Mouse (Mus musculus) cerebellum, postnatal 4 days (tissue): ENCODE measurements around the gene Gabra5.
A peak's percentile ranks its signal among the peaks of the same experiment; 100 is the strongest.

Source experiments
- DNase-seq, 2 experiments: peaks; one replicate each; pipeline ENCODE4 v3.0.0; 2022; ENCODE audit warnings: low spot score in 2 of 2, mixed read lengths in 1 of 2

The Gabra5 gene

GRCm38 (mm10) chr7:57509681-57510141 lies at the start of gene Gabra5:
Gene Gabra5 (minus strand): TSS chr7:57510059.
- DNase-seq: peak; percentile 31 to 54

GRCm38 (mm10) chr7:57538565-57538964 lies 28.7 kb upstream of the Gabra5 start:
- peak in 1 of 2 experiments; percentile 4 for DNase-seq

GRCm38 (mm10) chr7:57532676-57533075 lies 22.8 kb upstream of the Gabra5 start:
- no peak for DNase-seq

- DNase-seq: no peak
These were observed 20.1 kb upstream of the Gabra5 start for GRCm38 (mm10) chr7:57529954-57530353.

- no peak for DNase-seq
These were observed 19.6 kb upstream of the Gabra5 start for GRCm38 (mm10) chr7:57529451-57529850.

- DNase-seq: no peak
These were observed 3.1 kb upstream of the Gabra5 start for GRCm38 (mm10) chr7:57512955-57513354.

- peak in 1 of 2 experiments; percentile 11 for DNase-seq
These were observed 813 bp downstream of the Gabra5 start for GRCm38 (mm10) chr7:57508860-57509632.

GRCm38 (mm10) chr7:57502809-57503208 lies 7.0 kb downstream of the Gabra5 start:
- no peak for DNase-seq

GRCm38 (mm10) chr7:57491795-57492194 lies 18.1 kb downstream of the Gabra5 start:
- no peak for DNase-seq

GRCm38 (mm10) chr7:57486907-57487306 lies 23.0 kb downstream of the Gabra5 start:
- no peak for DNase-seq

- DNase-seq: no peak
These were observed 27.0 kb downstream of the Gabra5 start for GRCm38 (mm10) chr7:57482896-57483295.

GRCm38 (mm10) chr7:57473811-57474525 lies 35.9 kb downstream of the Gabra5 start:
- DNase-seq: peak; percentile 25 to 46

GRCm38 (mm10) chr7:57471316-57471715 lies 38.5 kb downstream of the Gabra5 start:
- DNase-seq: no peak

GRCm38 (mm10) chr7:57460354-57460753 lies 49.5 kb downstream of the Gabra5 start:
- no peak for DNase-seq

GRCm38 (mm10) chr7:57448239-57448638 lies 61.6 kb downstream of the Gabra5 start:
- no peak for DNase-seq

- no peak for DNase-seq
These were observed 87.2 kb downstream of the Gabra5 start for GRCm38 (mm10) chr7:57422675-57423074.

GRCm38 (mm10) chr7:57421044-57421443 lies 88.8 kb downstream of the Gabra5 start:
- DNase-seq: no peak

- no peak for DNase-seq
These were observed 90.5 kb downstream of the Gabra5 start, which contains the start of gene Gabrb3 for GRCm38 (mm10) chr7:57419392-57419791. Gene Gabrb3 (plus strand): TSS chr7:57419692.

- DNase-seq: no peak
These were observed 97.0 kb downstream of the Gabra5 start for GRCm38 (mm10) chr7:57412896-57413295.

GRCm38 (mm10) chr7:57411163-57411562 lies 98.7 kb downstream of the Gabra5 start:
- DNase-seq: no peak

- no peak for DNase-seq
These were observed 116.3 kb downstream of the Gabra5 start for GRCm38 (mm10) chr7:57393551-57393950.

- peak in 1 of 2 experiments; percentile 1 for DNase-seq
These were observed 119.8 kb downstream of the Gabra5 start for GRCm38 (mm10) chr7:57390046-57390445.

- DNase-seq: no peak
These were observed 122.6 kb downstream of the Gabra5 start for GRCm38 (mm10) chr7:57387341-57387654.
